Mouse (Mus musculus): ENCODE results near the gene Hpn.

- no peak for TF ChIP-seq CTCF (IDR thresholded peaks at IDR 0.05; ENCODE audit: extremely low read depth, insufficient read depth, insufficient read length, insufficient replicate concordance)
- no peak for TF ChIP-seq POLR2A (IDR thresholded peaks at IDR 0.05; ENCODE audit: low read depth, low read length)
Observed at GRCm38 (mm10) chr7:31118486-31118885, 3.4 kb upstream of the Hpn start.
